Comparison of ENCODE assay signal across 11 mouse cellular contexts in genomic region chr13:37492115-37493001, GRCm38 (mm10).
DNase-seq lines count a peak whose midpoint lies in the region; ATAC-seq and TF ChIP-seq lines count a peak whose summit lies in the region.
"Had no signal": no experiment of that assay in that cellular context is flagged by ENCODE, and none has a peak within 500 bp of the region (broad histone marks: within the 10 kb centered on the region; RNA-seq: fewer than 3 reads in every experiment).

No protein-coding gene starts in this region.

- no peaks in the 10 kb centered on the region for H3K79me2 ChIP-seq in CH12.LX (replicated peaks; ENCODE audit: control insufficient read depth, extremely low read depth, insufficient read depth, poor library complexity, severe bottlenecking)

- no peak overlapping the region for H3K9ac ChIP-seq in CH12.LX (ENCODE audit: insufficient read depth, low read depth)
- H3K9ac ChIP-seq in limb, embryonic 13.5 days, result no peak overlapping the region
- H3K9ac ChIP-seq: liver, postnatal 0 days; neural tube, embryonic 13.5 days had no signal

- dilution Hi-C loops in CH12.LX (cut with MboI; ENCODE audit: extremely low pct_ligation_motif_present, extremely low pct_unique_long_range_greater_than_20kb, low sequenced_read_pairs), result no loop called here

- no peak overlapping the region for H3K27ac ChIP-seq in CH12.LX (ENCODE audit: insufficient read depth, low read depth)
- H3K27ac ChIP-seq in embryonic facial prominence, embryonic 10.5 days (replicated peaks), result peak overlapping the region; percentile 52; the same call in 1 of the 2 replicates
- peak overlapping the region; percentile 75 for H3K27ac ChIP-seq in limb, embryonic 13.5 days
- H3K27ac ChIP-seq in left cerebral cortex, adult 2 months, result no peak overlapping the region
- H3K27ac ChIP-seq: neural tube, embryonic 13.5 days had no signal

- H3K4me3 ChIP-seq in CH12.LX (replicated peaks in 1 of 3; ENCODE audit: low read depth in 2 of 3, low read length in 2 of 3, poor library complexity in 1 of 3), result no peak overlapping the region
- no peak overlapping the region for H3K4me3 ChIP-seq in embryonic facial prominence, embryonic 10.5 days
- H3K4me3 ChIP-seq in limb, embryonic 13.5 days, result no peak overlapping the region
- no peak overlapping the region for H3K4me3 ChIP-seq in left cerebral cortex, adult 2 months
- H3K4me3 ChIP-seq: neural tube, embryonic 13.5 days had no signal

- no peak for TF ChIP-seq RAD21 in CH12.LX (IDR thresholded peaks at IDR 0.05; ENCODE audit: low read depth, low read length)

- peak overlapping the region; percentile 18; the same call in 1 of the 2 replicates for H3K4me2 ChIP-seq in CH12.LX (ENCODE audit: insufficient read depth, low read depth, poor library complexity, severe bottlenecking)
- peak overlapping the region; percentile 38 for H3K4me2 ChIP-seq in limb, embryonic 13.5 days (replicated peaks)
- H3K4me2 ChIP-seq: neural tube, embryonic 13.5 days had no signal

- intact Hi-C loops in left cerebral cortex, adult 2 months (cut with DNase I), result no loop called here

- H3K9me3 ChIP-seq in CH12.LX (replicated peaks; ENCODE audit: low read length), result no peaks in the 10 kb centered on the region
- no peaks in the 10 kb centered on the region for H3K9me3 ChIP-seq in embryonic facial prominence, embryonic 10.5 days
- no peaks in the 10 kb centered on the region for H3K9me3 ChIP-seq in limb, embryonic 13.5 days
- H3K9me3 ChIP-seq: neural tube, embryonic 13.5 days had no signal

- 58% methylated on average over 11 of the region's 11 CpGs for WGBS in embryonic facial prominence, embryonic 10.5 days
- 19% methylated on average over 11 of the region's 11 CpGs for WGBS in limb, embryonic 13.5 days

- no peak for TF ChIP-seq CTCF in CH12.LX (conservative IDR thresholded peaks at IDR 0.05 in 1 of 2, IDR thresholded peaks at IDR 0.05 in 1 of 2; ENCODE audit: low read depth in 2 of 2, low read length in 2 of 2)
- TF ChIP-seq CTCF in left cerebral cortex, adult 2 months (IDR thresholded peaks at IDR 0.05), result no peak

- no peak for TF ChIP-seq EP300 in CH12.LX (IDR thresholded peaks at IDR 0.05; ENCODE audit: low read length)

- peak; percentile 88 for ATAC-seq in limb, embryonic 13.5 days (ENCODE audit: low FRiP score, low read depth)
- ATAC-seq: liver, postnatal 0 days had no signal

- no peaks in the 10 kb centered on the region for H3K36me3 ChIP-seq in CH12.LX (replicated peaks in 1 of 2; ENCODE audit: control insufficient read depth in 1 of 2, insufficient read depth in 1 of 2, low read length in 1 of 2)
- H3K36me3 ChIP-seq in embryonic facial prominence, embryonic 10.5 days (replicated peaks), result no peaks in the 10 kb centered on the region
- H3K36me3 ChIP-seq in limb, embryonic 13.5 days, result no peaks in the 10 kb centered on the region
- H3K36me3 ChIP-seq: neural tube, embryonic 13.5 days had no signal

- in situ Hi-C loops in CH12.LX (cut with MboI; ENCODE audit: low pct_ligation_motif_present, low pct_unique_long_range_greater_than_20kb, low sequenced_read_pairs), result no loop called here

- no peaks in the 10 kb centered on the region for H3K27me3 ChIP-seq in CH12.LX (replicated peaks)
- no peaks in the 10 kb centered on the region for H3K27me3 ChIP-seq in embryonic facial prominence, embryonic 10.5 days (replicated peaks; ENCODE audit: low read depth, poor library complexity, severe bottlenecking)
- no peaks in the 10 kb centered on the region for H3K27me3 ChIP-seq in limb, embryonic 13.5 days
- H3K27me3 ChIP-seq: neural tube, embryonic 13.5 days had no signal

- no peaks in the 10 kb centered on the region for H3K4me1 ChIP-seq in CH12.LX (ENCODE audit: control insufficient read depth in 1 of 2, insufficient read depth in 2 of 2)
- H3K4me1 ChIP-seq in embryonic facial prominence, embryonic 10.5 days, result peaks cover 18% of the 10 kb centered on the region
- peaks cover 20% of the 10 kb centered on the region for H3K4me1 ChIP-seq in limb, embryonic 13.5 days

- TF ChIP-seq POLR2A in CH12.LX (IDR thresholded peaks at IDR 0.05; ENCODE audit: low read depth, low read length), result no peak

- DNase-seq in gastrocnemius, adult 18-20 months (ENCODE audit: low spot score), result peak; percentile 34
- no peak for DNase-seq in gastrocnemius, postnatal 10 days
- DNase-seq in CH12.LX (ENCODE audit: extremely low read depth), result no peak
- peak; percentile 36 for DNase-seq in embryonic facial prominence, embryonic 10.5 days (ENCODE audit: low spot score)
- DNase-seq in left cerebral cortex, adult 2 months (ENCODE audit: extremely low spot score in 1 of 2, low spot score in 2 of 2), result no peak
- no peak for DNase-seq in right cerebral cortex, postnatal 25 days
- no peak for DNase-seq in urinary bladder, adult 2 months (ENCODE audit: low spot score)
- DNase-seq: cerebellum, adult 2 months; liver, postnatal 0 days had no signal

TF ChIP-seq in CH12.LX, 34 proteins besides CTCF, POLR2A, EP300 and RAD21:
- TF ChIP-seq IRF4 (IDR thresholded peaks at IDR 0.05; ENCODE audit: low read depth, low read length) (no peak), HCFC1 (IDR thresholded peaks at IDR 0.05; ENCODE audit: low read depth, low read length) (peak; percentile 75)

Comparison
In these comparisons a context has a peak if more than half of its experiments do, and no peak if none do; other contexts are left out.
1. DNase-seq: peak in gastrocnemius, adult 18-20 months (single experiment) and embryonic facial prominence, embryonic 10.5 days (single experiment); none in gastrocnemius, postnatal 10 days (single experiment), CH12.LX (single experiment), left cerebral cortex, adult 2 months (0 of 2), right cerebral cortex, postnatal 25 days (single experiment) and urinary bladder, adult 2 months (single experiment).
2. H3K27ac ChIP-seq: peak in embryonic facial prominence, embryonic 10.5 days (single experiment) and limb, embryonic 13.5 days (single experiment); none in CH12.LX (single experiment) and left cerebral cortex, adult 2 months (single experiment).